Mouse (Mus musculus): ENCODE measurements around the gene Stat3. TPM values are rescaled to one million over a fixed set of nuclear protein-coding genes. Genes with fewer than 3 reads are reported as not detected.

Stat3 gene
- polyA plus RNA-seq, 1 experiment from 2014 or later, result 40.0 TPM

GRCm38 (mm10) chr11:100850778-100851528 lies 88.4 kb downstream of the Stat3 start:
- H3K4me2 ChIP-seq (replicated peaks; ENCODE audit: low read depth, low read length), result peak overlapping the region; percentile 88
- no peaks in the 10 kb centered on the region for H3K36me3 ChIP-seq (ENCODE audit: control insufficient read depth, insufficient read depth, low read length)
- H3K9me3 ChIP-seq (ENCODE audit: control insufficient read depth, low read length), result no peaks in the 10 kb centered on the region
- H3K4me3 ChIP-seq (ENCODE audit: low read length), result peak overlapping the region; percentile 98
- peak overlapping the region; percentile 96 for H3K9ac ChIP-seq (ENCODE audit: low read depth, low read length)
- peak; percentile 75 for ATAC-seq (ENCODE audit: low FRiP score, low TSS enrichment)
- H3K4me1 ChIP-seq (ENCODE audit: control insufficient read depth, insufficient read depth, low read length), result peaks cover 15% of the 10 kb centered on the region; the same call in 1 of the 2 replicates
- WGBS, result under 1% methylated on average over 27 of the region's 33 CpGs
- peak overlapping the region; percentile 81 for H3K27ac ChIP-seq (ENCODE audit: low read depth, low read length)
- peaks cover 3% of the 10 kb centered on the region; the same call in 1 of the 2 replicates for H3K27me3 ChIP-seq (ENCODE audit: control insufficient read depth, insufficient read depth, low read length)

- Histone ChIP-seq H3K4me2 (replicated peaks; ENCODE audit: low read depth, low read length) (peak within 1 kb of the TSS; percentile 88), H3K36me3 (ENCODE audit: control insufficient read depth, insufficient read depth, low read length) (no peaks in the 10 kb centered on the region), H3K27me3 (ENCODE audit: control insufficient read depth, insufficient read depth, low read length) (peaks cover 3% of the 10 kb centered on the region; the same call in 1 of the 2 replicates), H3K9me3 (ENCODE audit: control insufficient read depth, low read length) (no peaks in the 10 kb centered on the region), H3K4me3 (ENCODE audit: low read length) (peak within 1 kb of the TSS; percentile 98), H3K9ac (ENCODE audit: low read depth, low read length) (peak within 1 kb of the TSS; percentile 96), H3K4me1 (ENCODE audit: control insufficient read depth, insufficient read depth, low read length) (peaks cover 15% of the 10 kb centered on the region; the same call in 1 of the 2 replicates), H3K27ac (ENCODE audit: low read depth, low read length) (peak within 1 kb of the TSS; percentile 81)
- ATAC-seq (ENCODE audit: low FRiP score, low TSS enrichment), result peak; percentile 79
- under 1% methylated on average over 69 of the region's 104 CpGs for WGBS
Observed at GRCm38 (mm10) chr11:100850038-100850777, 89.1 kb downstream of the Stat3 start, which contains the start of gene Stat5b. Gene Stat5b, minus strand, starts transcription at chr11:100850724.

- Histone ChIP-seq H3K4me2 (replicated peaks; ENCODE audit: low read depth, low read length) (peak overlapping the region; percentile 88), H3K4me3 (ENCODE audit: low read length) (peak overlapping the region; percentile 98), H3K36me3 (ENCODE audit: control insufficient read depth, insufficient read depth, low read length) (no peaks in the 10 kb centered on the region), H3K4me1 (ENCODE audit: control insufficient read depth, insufficient read depth, low read length) (peaks cover 15% of the 10 kb centered on the region; the same call in 1 of the 2 replicates), H3K9ac (ENCODE audit: low read depth, low read length) (peak overlapping the region; percentile 96), H3K27ac (ENCODE audit: low read depth, low read length) (no peak overlapping the region), H3K27me3 (ENCODE audit: control insufficient read depth, insufficient read depth, low read length) (peaks cover 3% of the 10 kb centered on the region; the same call in 1 of the 2 replicates), H3K9me3 (ENCODE audit: control insufficient read depth, low read length) (no peaks in the 10 kb centered on the region)
- no peak for ATAC-seq (ENCODE audit: low FRiP score, low TSS enrichment)
- WGBS, result 5% methylated on average over 13 of the region's 13 CpGs
Observed at GRCm38 (mm10) chr11:100849456-100850037, 89.8 kb downstream of the Stat3 start.

GRCm38 (mm10) chr11:100848789-100849379 lies 90.5 kb downstream of the Stat3 start:
- H3K9me3 ChIP-seq (ENCODE audit: control insufficient read depth, low read length), result no peaks in the 10 kb centered on the region
- peaks cover 15% of the 10 kb centered on the region; the same call in 1 of the 2 replicates for H3K4me1 ChIP-seq (ENCODE audit: control insufficient read depth, insufficient read depth, low read length)
- 0 out of 2 replicates have a peak overlapping the region, but pooled peaks have one; percentile 5 for H3K9ac ChIP-seq (ENCODE audit: low read depth, low read length)
- H3K36me3 ChIP-seq (ENCODE audit: control insufficient read depth, insufficient read depth, low read length), result no peaks in the 10 kb centered on the region
- H3K4me2 ChIP-seq (replicated peaks; ENCODE audit: low read depth, low read length), result peak overlapping the region; percentile 88; the same call in 1 of the 2 replicates
- ATAC-seq (ENCODE audit: low FRiP score, low TSS enrichment), result no peak
- H3K27ac ChIP-seq (ENCODE audit: low read depth, low read length), result no peak overlapping the region
- 78% methylated on average over 6 of the region's 6 CpGs for WGBS
- H3K27me3 ChIP-seq (ENCODE audit: control insufficient read depth, insufficient read depth, low read length), result no peaks in the 10 kb centered on the region
- H3K4me3 ChIP-seq (ENCODE audit: low read length), result peak overlapping the region; percentile 98; the same call in 1 of the 2 replicates

- no peak for ATAC-seq (ENCODE audit: low FRiP score, low TSS enrichment)
- Histone ChIP-seq H3K9me3 (ENCODE audit: control insufficient read depth, low read length) (no peaks in the 10 kb centered on the region), H3K4me1 (ENCODE audit: control insufficient read depth, insufficient read depth, low read length) (peaks cover 15% of the 10 kb centered on the region; the same call in 1 of the 2 replicates), H3K27me3 (ENCODE audit: control insufficient read depth, insufficient read depth, low read length) (no peaks in the 10 kb centered on the region), H3K27ac (ENCODE audit: low read depth, low read length) (no peak overlapping the region), H3K9ac (ENCODE audit: low read depth, low read length) (no peak overlapping the region), H3K4me2 (replicated peaks; ENCODE audit: low read depth, low read length) (no peak overlapping the region), H3K36me3 (ENCODE audit: control insufficient read depth, insufficient read depth, low read length) (no peaks in the 10 kb centered on the region), H3K4me3 (ENCODE audit: low read length) (no peak overlapping the region)
- WGBS, result 65% methylated on average over 4 of the region's 4 CpGs
Observed at GRCm38 (mm10) chr11:100848080-100848479, 91.3 kb downstream of the Stat3 start.

- Histone ChIP-seq H3K9me3 (ENCODE audit: control insufficient read depth, low read length) (no peaks in the 10 kb centered on the region), H3K27ac (ENCODE audit: low read depth, low read length) (no peak overlapping the region), H3K27me3 (ENCODE audit: control insufficient read depth, insufficient read depth, low read length) (no peaks in the 10 kb centered on the region), H3K4me3 (ENCODE audit: low read length) (no peak overlapping the region), H3K9ac (ENCODE audit: low read depth, low read length) (no peak overlapping the region), H3K4me2 (replicated peaks; ENCODE audit: low read depth, low read length) (no peak overlapping the region), H3K4me1 (ENCODE audit: control insufficient read depth, insufficient read depth, low read length) (peaks cover 15% of the 10 kb centered on the region; the same call in 1 of the 2 replicates), H3K36me3 (ENCODE audit: control insufficient read depth, insufficient read depth, low read length) (no peaks in the 10 kb centered on the region)
- ATAC-seq (ENCODE audit: low FRiP score, low TSS enrichment), result no peak
- WGBS, result 93% methylated on average over 4 of the region's 4 CpGs
Observed at GRCm38 (mm10) chr11:100847572-100847971, 91.8 kb downstream of the Stat3 start.

- no peaks in the 10 kb centered on the region for H3K27me3 ChIP-seq (ENCODE audit: control insufficient read depth, insufficient read depth, low read length)
Observed at GRCm38 (mm10) chr11:100845793-100846192, 93.5 kb downstream of the Stat3 start.

GRCm38 (mm10) chr11:100844121-100844520 lies 95.2 kb downstream of the Stat3 start:
- peaks cover 8% of the 10 kb centered on the region; the same call in 1 of the 2 replicates for H3K4me1 ChIP-seq (ENCODE audit: control insufficient read depth, insufficient read depth, low read length)
- no peak overlapping the region for H3K9ac ChIP-seq (ENCODE audit: low read depth, low read length)
- H3K4me2 ChIP-seq (replicated peaks; ENCODE audit: low read depth, low read length), result no peak overlapping the region
- H3K27me3 ChIP-seq (ENCODE audit: control insufficient read depth, insufficient read depth, low read length), result no peaks in the 10 kb centered on the region
- H3K9me3 ChIP-seq (ENCODE audit: control insufficient read depth, low read length), result no peaks in the 10 kb centered on the region
- H3K27ac ChIP-seq (ENCODE audit: low read depth, low read length), result no peak overlapping the region
- no peak overlapping the region for H3K4me3 ChIP-seq (ENCODE audit: low read length)
- no peaks in the 10 kb centered on the region for H3K36me3 ChIP-seq (ENCODE audit: control insufficient read depth, insufficient read depth, low read length)
- ATAC-seq (ENCODE audit: low FRiP score, low TSS enrichment), result no peak
- WGBS, result 89% methylated on average over 4 of the region's 4 CpGs

More at GRCm38 (mm10) chr11:100845793-100846192, 93.5 kb downstream of the Stat3 start:
- Histone ChIP-seq H3K4me3 (ENCODE audit: low read length) (no peak overlapping the region), H3K36me3 (ENCODE audit: control insufficient read depth, insufficient read depth, low read length) (no peaks in the 10 kb centered on the region), H3K9me3 (ENCODE audit: control insufficient read depth, low read length) (no peaks in the 10 kb centered on the region), H3K4me2 (replicated peaks; ENCODE audit: low read depth, low read length) (no peak overlapping the region), H3K9ac (ENCODE audit: low read depth, low read length) (no peak overlapping the region), H3K27ac (ENCODE audit: low read depth, low read length) (no peak overlapping the region), H3K4me1 (ENCODE audit: control insufficient read depth, insufficient read depth, low read length) (peaks cover 15% of the 10 kb centered on the region; the same call in 1 of the 2 replicates)
- 83% methylated on average over 6 of the region's 6 CpGs for WGBS
- no peak for ATAC-seq (ENCODE audit: low FRiP score, low TSS enrichment)

All from kidney, embryonic 14.5 days (tissue).